Mouse (Mus musculus): ENCODE measurements around the gene Rasgrf2. TPM values are rescaled to one million over a fixed set of nuclear protein-coding genes. Genes with fewer than 3 reads are reported as not detected.

Rasgrf2 gene
- total and polyA plus RNA-seq, 3 experiments: not detected

- Histone ChIP-seq H3K36me3 (ENCODE audit: control insufficient read depth in 1 of 2, insufficient read depth in 2 of 2, low read length in 2 of 2) (no peaks in the 10 kb centered on the region), H3K9me3 (replicated peaks; ENCODE audit: insufficient read depth, low read length) (no peaks in the 10 kb centered on the region), H3K27ac (ENCODE audit: control insufficient read depth, low read depth, low read length) (no peak overlapping the region), H3K9ac (ENCODE audit: control insufficient read depth, low read depth, low read length, poor library complexity, severe bottlenecking) (no peak overlapping the region), H3K27me3 (ENCODE audit: control insufficient read depth in 1 of 2, insufficient read depth in 2 of 2, low read length in 2 of 2) (peaks cover 0 to 1% of the 10 kb centered on the region in 2 experiments; a peak in 2 of 4 replicates), H3K4me3 (ENCODE audit: control insufficient read depth in 1 of 2, insufficient read depth in 1 of 2, low read depth in 2 of 2, low read length in 2 of 2) (no peak overlapping the region), H3K79me2 (ENCODE audit: control insufficient read depth, insufficient read depth, low read length, poor library complexity) (no peaks in the 10 kb centered on the region), H3K4me1 (ENCODE audit: control insufficient read depth in 1 of 2, insufficient read depth in 2 of 2, low read length in 2 of 2) (no peaks in the 10 kb centered on the region)
- TF ChIP-seq ZKSCAN1 (IDR thresholded peaks at IDR 0.05; ENCODE audit: low read depth, low read length): no peak
- no peak for TF ChIP-seq CHD1 (IDR thresholded peaks at IDR 0.05; ENCODE audit: low read depth, low read length)
- TF ChIP-seq GABPA (IDR thresholded peaks at IDR 0.05; ENCODE audit: low read depth, low read length): no peak
- TF ChIP-seq SMC3 (IDR thresholded peaks at IDR 0.05; ENCODE audit: low read depth, low read length): no peak
- no peak for TF ChIP-seq UBTF (IDR thresholded peaks at IDR 0.05; ENCODE audit: borderline replicate concordance, insufficient read depth, low read depth, low read length)
- no peak for TF ChIP-seq ELF1 (IDR thresholded peaks at IDR 0.05; ENCODE audit: low read depth, low read length)
- no peak for TF ChIP-seq KAT2A (conservative IDR thresholded peaks at IDR 0.05; ENCODE audit: low read depth, low read length)
- no peak for TF ChIP-seq MAZ (IDR thresholded peaks at IDR 0.05; ENCODE audit: low read depth, low read length)
- no peak for TF ChIP-seq E2F4 (IDR thresholded peaks at IDR 0.05; ENCODE audit: borderline replicate concordance, low read depth, low read length)
- TF ChIP-seq RCOR1 (IDR thresholded peaks at IDR 0.05; ENCODE audit: low read depth, low read length): no peak
- TF ChIP-seq EP300 (IDR thresholded peaks at IDR 0.05; ENCODE audit: low read depth in 1 of 2, low read length in 2 of 2): no peak
- TF ChIP-seq MYB (IDR thresholded peaks at IDR 0.05; ENCODE audit: low read depth, low read length): no peak
- no peak for TF ChIP-seq HCFC1 (IDR thresholded peaks at IDR 0.05; ENCODE audit: low read depth, low read length)
- no peak for TF ChIP-seq RAD21 (IDR thresholded peaks at IDR 0.05; ENCODE audit: low read depth, low read length)
- no peak for DNase-seq (ENCODE audit: low read depth, low spot score)
These were observed 199.3 kb downstream of the Rasgrf2 start for GRCm38 (mm10) chr13:91932122-91932521.

- no peak overlapping the region for H3K27ac ChIP-seq (ENCODE audit: control insufficient read depth, low read depth, low read length)
- no peaks in the 10 kb centered on the region for H3K36me3 ChIP-seq (ENCODE audit: control insufficient read depth in 1 of 2, insufficient read depth in 2 of 2, low read length in 2 of 2)
- TF ChIP-seq HCFC1 (IDR thresholded peaks at IDR 0.05; ENCODE audit: low read depth, low read length) (no peak), TAL1 (IDR thresholded peaks at IDR 0.05; ENCODE audit: low read length) (no peak), USF2 (IDR thresholded peaks at IDR 0.05; ENCODE audit: borderline replicate concordance in 1 of 2, insufficient read depth in 1 of 2, low read depth in 1 of 2, low read length in 2 of 2) (no peak), UBTF (IDR thresholded peaks at IDR 0.05; ENCODE audit: borderline replicate concordance, insufficient read depth, low read depth, low read length) (no peak), USF1 (IDR thresholded peaks at IDR 0.05; ENCODE audit: low read depth, low read length) (no peak), RAD21 (IDR thresholded peaks at IDR 0.05; ENCODE audit: low read depth, low read length) (no peak), CTCF (IDR thresholded peaks at IDR 0.05 in 2 of 3, conservative IDR thresholded peaks at IDR 0.05 in 1 of 3; ENCODE audit: control insufficient read depth in 1 of 3, insufficient read depth in 1 of 3, low read depth in 2 of 3, low read length in 3 of 3, poor library complexity in 1 of 3, severe bottlenecking in 1 of 3) (no peak), POLR2AphosphoS5 (IDR thresholded peaks at IDR 0.05; ENCODE audit: borderline replicate concordance, low read depth, low read length) (no peak), NRF1 (IDR thresholded peaks at IDR 0.05; ENCODE audit: insufficient read depth, low read depth, low read length, poor library complexity, severe bottlenecking) (no peak), ZC3H11A (IDR thresholded peaks at IDR 0.05; ENCODE audit: low read depth, low read length) (no peak), CHD1 (IDR thresholded peaks at IDR 0.05; ENCODE audit: low read depth, low read length) (no peak), BHLHE40 (IDR thresholded peaks at IDR 0.05; ENCODE audit: borderline replicate concordance, low read depth, low read length) (no peak), TBP (IDR thresholded peaks at IDR 0.05; ENCODE audit: low read depth, low read length) (no peak), MAFK (IDR thresholded peaks at IDR 0.05; ENCODE audit: borderline replicate concordance, low read depth, low read length) (no peak), MAZ (IDR thresholded peaks at IDR 0.05; ENCODE audit: low read depth, low read length) (no peak), EP300 (IDR thresholded peaks at IDR 0.05; ENCODE audit: low read depth in 1 of 2, low read length in 2 of 2) (no peak), GATA1 (IDR thresholded peaks at IDR 0.05; ENCODE audit: low read depth, low read length) (no peak)
- DNase-seq (ENCODE audit: low read depth, low spot score): no peak
- H3K27me3 ChIP-seq (ENCODE audit: control insufficient read depth in 1 of 2, insufficient read depth in 2 of 2, low read length in 2 of 2): peaks cover 0 to 1% of the 10 kb centered on the region in 2 experiments; a peak in 2 of 4 replicates
- no peaks in the 10 kb centered on the region for H3K4me1 ChIP-seq (ENCODE audit: control insufficient read depth in 1 of 2, insufficient read depth in 2 of 2, low read length in 2 of 2)
- no peaks in the 10 kb centered on the region for H3K79me2 ChIP-seq (ENCODE audit: control insufficient read depth, insufficient read depth, low read length, poor library complexity)
- no peaks in the 10 kb centered on the region for H3K9me3 ChIP-seq (replicated peaks; ENCODE audit: insufficient read depth, low read length)
- no peak overlapping the region for H3K4me3 ChIP-seq (ENCODE audit: control insufficient read depth in 1 of 2, insufficient read depth in 1 of 2, low read depth in 2 of 2, low read length in 2 of 2)
- H3K9ac ChIP-seq (ENCODE audit: control insufficient read depth, low read depth, low read length, poor library complexity, severe bottlenecking): no peak overlapping the region
These were observed 201.3 kb downstream of the Rasgrf2 start for GRCm38 (mm10) chr13:91929943-91930726.
